Mouse (Mus musculus) heart, adult 2 months (tissue): ENCODE measurements around the gene Ubfd1. TPM values are rescaled to one million over a fixed set of nuclear protein-coding genes. Genes with fewer than 3 reads are reported as not detected.
"Not testable (repeated sequence)": the region's sequence is repeated elsewhere in the genome, so short reads cannot be mapped to it uniquely, and the experiment has no call there.

Experiments used
- DNase-seq, 2 experiments: peaks; one replicate each; pipeline ENCODE4 v3.0.0; 2021
- H3K27ac ChIP-seq: fragments of 200-600 bp; 2 replicates; pipeline ENCODE4 v1.8.1; 2022
- H3K27me3 ChIP-seq: fragments of 200-500 bp; 2 replicates; pipeline ENCODE4 v1.6.1; 2012; ENCODE audit warnings: mild to moderate bottlenecking, low read length, inconsistent platforms, mixed read lengths; ENCODE audit not compliant: control insufficient read depth, insufficient read depth
- H3K36me3 ChIP-seq: fragments of 200-500 bp; 2 replicates; pipeline ENCODE4 v1.6.1; 2012; ENCODE audit warnings: low read length, inconsistent platforms; ENCODE audit not compliant: control insufficient read depth, insufficient read depth
- H3K4me1 ChIP-seq: fragments of 200-500 bp; 2 replicates; pipeline ENCODE4 v1.6.1; 2011; ENCODE audit warnings: low read length; ENCODE audit not compliant: control insufficient read depth, insufficient read depth
- H3K4me3 ChIP-seq: fragments of 200-600 bp; 2 replicates; pipeline ENCODE4 v1.8.1; 2022
- H3K79me2 ChIP-seq: fragments of 200-500 bp; replicated peaks from 2 replicates; pipeline ENCODE4 v1.6.1; 2012; ENCODE audit warnings: mild to moderate bottlenecking, inconsistent platforms, low read length, moderate library complexity, mixed read lengths; ENCODE audit not compliant: control insufficient read depth, insufficient read depth
- H3K9ac ChIP-seq: fragments of 200-500 bp; 2 replicates; pipeline ENCODE4 v1.6.1; 2012; ENCODE audit warnings: low read depth, mild to moderate bottlenecking, control low read depth, inconsistent platforms, low read length, mixed read lengths
- CTCF ChIP-seq: fragments of 200-600 bp; IDR thresholded peaks from 2 replicates; pipeline ENCODE4 v1.8.1; 2022; ENCODE audit warnings: antibody characterized with exemption, mild to moderate bottlenecking, moderate library complexity
- EP300 ChIP-seq: fragments of 200-500 bp; IDR thresholded peaks from 2 replicates; pipeline ENCODE4 v1.6.1; 2011; ENCODE audit warnings: low read depth, low read length, control low read depth; ENCODE audit not compliant: insufficient read depth
- POLR2A ChIP-seq: fragments of 200-500 bp; IDR thresholded peaks from 2 replicates; pipeline ENCODE4 v1.6.1; 2011; ENCODE audit warnings: mild to moderate bottlenecking, low read depth, low read length, control low read depth; ENCODE audit not compliant: insufficient read depth
- WGBS: fragments of 180-500 bp; shearing (Covaris S2); methylation state at CpG from one replicate; pipeline ENCODE4 v1.1.7; 2018; 5-methylcytosine and 5-hydroxymethylcytosine counted together
- intact Hi-C: fragments of 180-260 bp; cut with DNase I; formaldehyde crosslinking; loops from one replicate; pipeline ENCODE4 v1.15.1; 2025
- polyA plus RNA-seq: library from polyadenylated mRNA; depleted of rRNA; stranded (reverse); fragments of >200 nt; gene quantifications from 2 replicates; pipeline ENCODE4 v1.2.3, GENCODE M21; 2012
- total RNA-seq, 2 experiments: library from RNA; stranded (reverse); gene quantifications; 2 replicates each; pipeline ENCODE4 v1.2.3; 2021

The Ubfd1 gene
- total and polyA plus RNA-seq, 3 experiments: 17.8 to 37.2 (median 30.4) TPM

- Histone ChIP-seq H3K27me3 (no peaks in the 10 kb centered on the region), H3K4me3 (no peak overlapping the region), H3K9ac (no peak overlapping the region), H3K79me2 (peaks cover 6% of the 10 kb centered on the region), H3K36me3 (peaks cover 39% of the 10 kb centered on the region), H3K4me1 (peaks cover 3% of the 10 kb centered on the region), H3K27ac (no peak overlapping the region)
- WGBS: 83% methylated on average over 2 of the region's 2 CpGs
- TF ChIP-seq EP300 (no peak), CTCF (peak; percentile 50)
- intact Hi-C loops: no loop called here
- DNase-seq: no peak
Observed at GRCm38 (mm10) chr7:122094564-122095330, 27.8 kb downstream of the Ubfd1 start.

- DNase-seq: no peak
- Histone ChIP-seq H3K27ac (no peak overlapping the region), H3K27me3 (no peaks in the 10 kb centered on the region), H3K79me2 (peaks cover 8% of the 10 kb centered on the region), H3K9ac (no peak overlapping the region), H3K36me3 (peaks cover 31% of the 10 kb centered on the region), H3K4me3 (no peak overlapping the region), H3K4me1 (peaks cover 8% of the 10 kb centered on the region)
- TF ChIP-seq CTCF: no peak
- TF ChIP-seq EP300: no peak
- no peak for TF ChIP-seq POLR2A
- intact Hi-C loops: loop anchor here (2.0 kb wide), 1 partner anchor 63 kb away; no protein-coding TSS in a partner anchor
- WGBS: 73% methylated on average over 3 of the region's 3 CpGs
Observed at GRCm38 (mm10) chr7:122098009-122098408, 31.0 kb downstream of the Ubfd1 start.

- Histone ChIP-seq H3K36me3 (peaks cover 30% of the 10 kb centered on the region), H3K79me2 (peaks cover 8% of the 10 kb centered on the region), H3K9ac (no peak overlapping the region), H3K27me3 (no peaks in the 10 kb centered on the region), H3K4me3 (no peak overlapping the region), H3K27ac (no peak overlapping the region), H3K4me1 (peaks cover 8% of the 10 kb centered on the region)
- peak in 1 of 2 experiments; percentile 33 for DNase-seq
- WGBS: 40% methylated on average over 4 of the region's 4 CpGs
- TF ChIP-seq CTCF: peak; percentile 86
- TF ChIP-seq POLR2A: peak; percentile 32; the same call in 1 of the 2 replicates
- TF ChIP-seq EP300: peak; percentile 44; the same call in 1 of the 2 replicates
- intact Hi-C loops: loop anchor here (2.0 kb wide), 1 partner anchor 64 kb away; no protein-coding TSS in a partner anchor
Observed at GRCm38 (mm10) chr7:122099222-122099621, 32.2 kb downstream of the Ubfd1 start.

- peak overlapping the region; percentile 81 for H3K9ac ChIP-seq
- H3K27me3 ChIP-seq, H3K79me2 ChIP-seq, DNase-seq, H3K4me1 ChIP-seq: not testable (repeated sequence)
- intact Hi-C loops: loop anchor here (2.0 kb wide), 1 partner anchor 32 kb away; no protein-coding TSS in a partner anchor
- peaks cover 16% of the 10 kb centered on the region for H3K36me3 ChIP-seq
- WGBS: 3% methylated on average over 28 of the region's 28 CpGs
- H3K27ac ChIP-seq: peak overlapping the region; percentile 91
- peak overlapping the region; percentile 80 for H3K4me3 ChIP-seq
Observed at GRCm38 (mm10) chr7:122101014-122101746, 34.2 kb downstream of the Ubfd1 start.

- Histone ChIP-seq H3K4me1 (peaks cover 8% of the 10 kb centered on the region), H3K4me3 (peak within 1 kb of the TSS; percentile 80), H3K27me3 (no peaks in the 10 kb centered on the region), H3K79me2 (peaks cover 8% of the 10 kb centered on the region), H3K27ac (peak within 1 kb of the TSS; percentile 91), H3K36me3 (peaks cover 16% of the 10 kb centered on the region), H3K9ac (peak within 1 kb of the TSS; percentile 81)
- WGBS: under 1% methylated on average over 43 of the region's 43 CpGs
- intact Hi-C loops: loop anchor here (2.0 kb wide), 2 partner anchors 31 to 33 kb away; partner anchors contain the start of genes Dctn5 and Palb2
- DNase-seq: peak; percentile 93
- TF ChIP-seq POLR2A (peak; percentile 56), CTCF (peak; percentile 88), EP300 (0 out of 2 replicates have a peak, but pooled peaks have one; percentile 43)
Observed at GRCm38 (mm10) chr7:122101747-122102244, 34.8 kb downstream of the Ubfd1 start, which contains the start of gene Ndufab1. TSS of gene Ndufab1 (minus strand) at chr7:122101886.

GRCm38 (mm10) chr7:122108206-122108605 lies 41.2 kb downstream of the Ubfd1 start:
- H3K27ac ChIP-seq: no peak overlapping the region
- intact Hi-C loops: no loop called here
- no peak for TF ChIP-seq EP300
- no peak for DNase-seq
- H3K4me1 ChIP-seq: no peaks in the 10 kb centered on the region
- 93% methylated on average over 6 of the region's 6 CpGs for WGBS
- H3K4me3 ChIP-seq: no peak overlapping the region
- H3K79me2 ChIP-seq: no peaks in the 10 kb centered on the region
- no peaks in the 10 kb centered on the region for H3K27me3 ChIP-seq
- no peaks in the 10 kb centered on the region for H3K36me3 ChIP-seq
- no peak overlapping the region for H3K9ac ChIP-seq
